Mouse (Mus musculus) urinary bladder, postnatal 14 days (tissue): ENCODE data around the gene Ndufs2.

Experiments used
- DNase-seq: peaks from one replicate; pipeline ENCODE4 v3.0.0; 2021; ENCODE audit warnings: low spot score

Gene Ndufs2

DNA sequence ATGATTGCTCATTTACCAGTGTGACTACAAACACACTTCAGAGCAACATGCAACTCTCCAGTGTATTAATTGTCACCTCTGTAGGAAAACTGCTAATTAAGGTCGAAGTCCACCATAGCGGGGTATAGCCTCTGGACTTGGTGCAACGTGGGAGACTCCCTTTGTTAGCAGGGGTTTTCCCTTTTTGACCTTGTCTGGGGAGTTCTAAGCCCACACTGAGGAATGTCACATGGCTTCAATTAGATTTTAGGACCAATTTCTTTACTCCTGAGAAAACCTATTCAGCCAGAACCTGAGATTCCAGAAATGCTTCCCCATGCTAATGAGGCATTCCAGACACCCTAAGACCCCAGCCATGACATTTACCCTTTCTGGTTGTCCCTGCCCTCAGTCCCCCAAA, 21.0 kb downstream of the Ndufs2 start:
- DNase-seq: no peak

GRCm38 (mm10) chr1:171229750-171230149, 21.4 kb downstream of the Ndufs2 start:
- DNase-seq: no peak

DNA sequence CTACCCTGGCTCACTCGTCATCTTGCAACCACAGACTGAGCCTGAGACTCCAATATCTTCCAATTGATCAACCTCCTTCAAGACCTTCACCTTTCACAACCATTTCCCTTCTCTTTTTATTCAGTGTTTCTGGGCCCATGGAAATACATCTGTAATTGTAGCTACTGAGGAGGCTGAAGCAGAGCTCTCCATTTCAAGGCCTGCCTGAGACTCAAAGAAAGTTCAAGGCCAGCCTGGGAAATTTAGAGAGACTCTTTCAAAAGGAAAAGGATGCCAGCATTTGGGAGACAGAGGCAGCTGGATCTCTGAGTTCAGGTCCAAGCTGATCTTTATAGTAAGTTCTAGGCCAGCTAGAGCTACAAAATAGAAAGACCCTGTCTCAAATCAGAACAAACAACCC, 23.3 kb downstream of the Ndufs2 start:
- DNase-seq: no peak

GRCm38 (mm10) chr1:171226780-171227179, 24.4 kb downstream of the Ndufs2 start:
- no peak for DNase-seq

GRCm38 (mm10) chr1:171224857-171225256, 26.3 kb downstream of the Ndufs2 start, which contains the start of gene Apoa2:
Gene Apoa2 (plus strand): TSS chr1:171225054.
- DNase-seq: no peak

DNA sequence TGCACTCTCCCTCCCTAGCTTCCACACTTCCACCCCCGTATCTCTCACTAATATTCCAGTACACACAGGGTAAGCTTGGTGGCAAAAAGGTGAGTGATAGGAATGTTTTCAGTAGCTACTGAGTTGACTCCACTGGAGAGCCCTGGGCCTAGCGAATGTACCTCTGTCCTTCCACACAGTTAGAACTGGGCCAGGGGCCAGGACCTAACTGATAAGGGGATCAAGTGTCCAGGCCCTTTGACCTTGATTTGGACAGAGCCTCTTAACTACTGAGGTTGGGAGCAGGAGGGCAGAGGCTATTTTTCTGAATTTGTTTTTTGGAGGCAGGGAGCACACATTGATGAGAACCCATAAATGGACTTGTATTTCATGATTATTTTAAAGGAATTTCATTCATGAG, 27.4 kb downstream of the Ndufs2 start:
- no peak for DNase-seq

GRCm38 (mm10) chr1:171223168-171223567, 28.0 kb downstream of the Ndufs2 start:
- DNase-seq: no peak

DNA sequence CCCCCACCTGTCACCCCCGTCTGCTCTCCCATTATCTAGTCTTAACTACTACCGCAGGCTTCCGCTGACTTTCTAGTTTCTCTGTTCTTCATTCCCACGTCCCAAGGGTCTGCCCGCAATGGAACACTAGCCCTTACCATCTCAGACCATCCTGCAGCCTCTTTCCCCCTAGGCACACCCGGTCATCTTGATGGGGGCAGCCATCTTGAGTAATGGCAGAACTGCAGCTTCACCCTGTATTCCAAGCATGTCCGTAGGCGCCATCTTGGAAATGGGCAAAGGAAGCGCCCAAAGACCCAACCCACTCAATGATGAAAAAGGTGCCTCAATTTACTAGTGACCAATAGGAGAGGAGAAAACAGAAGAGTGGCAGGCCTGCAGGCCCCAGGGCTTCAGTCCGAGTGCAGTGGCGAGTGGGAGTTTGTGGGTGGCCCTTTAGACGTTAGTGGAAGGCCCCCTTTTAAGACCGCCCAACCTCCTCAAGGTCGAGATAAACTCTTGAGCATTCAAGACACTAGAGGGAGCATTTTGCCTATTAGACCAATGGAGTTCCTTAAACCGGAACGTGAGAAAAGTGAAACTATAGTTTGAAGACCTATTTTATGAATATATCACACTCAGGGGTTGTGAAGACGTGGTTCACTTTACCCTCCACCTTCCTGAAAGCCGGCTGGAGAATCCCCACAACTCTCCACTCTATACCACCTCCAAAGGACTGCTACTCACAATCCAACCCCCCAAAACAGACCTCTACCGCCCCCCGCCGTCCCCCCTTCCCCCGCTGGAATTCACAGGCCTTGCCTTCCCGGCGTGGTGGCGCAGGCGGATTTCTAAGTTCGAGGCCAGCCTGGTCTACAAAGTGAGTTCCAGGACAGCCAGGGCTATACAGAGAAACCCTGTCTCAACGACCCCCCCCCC, 28.7 kb downstream of the Ndufs2 start, which contains the start of gene Tomm40l:
Gene Tomm40l, minus strand, starts transcription at position 277 of the 918 bp plus-strand sequence.
- peak; percentile 92 for DNase-seq

GRCm38 (mm10) chr1:171221281-171222193, 29.7 kb downstream of the Ndufs2 start:
- peak; percentile 25 for DNase-seq

DNA sequence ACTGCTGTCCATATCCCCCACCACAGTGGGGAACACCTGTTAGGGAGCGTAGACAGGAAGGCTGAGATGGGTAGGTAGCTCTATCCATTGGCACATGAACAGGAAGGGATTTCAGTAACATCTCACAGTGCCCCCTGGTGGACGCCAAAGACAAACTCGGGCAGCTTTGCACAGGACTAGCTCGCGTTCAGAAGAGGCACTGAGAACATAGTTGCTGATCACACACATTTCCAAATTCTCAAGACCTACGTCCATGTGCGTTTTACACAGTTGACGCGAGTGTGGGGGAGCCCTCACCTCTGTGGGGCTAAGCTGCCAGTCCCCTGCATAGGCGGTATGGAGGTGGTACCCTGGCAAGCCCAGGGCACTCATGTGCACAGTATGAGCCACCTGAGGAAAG, 30.3 kb downstream of the Ndufs2 start:
- DNase-seq: peak; percentile 86

DNA sequence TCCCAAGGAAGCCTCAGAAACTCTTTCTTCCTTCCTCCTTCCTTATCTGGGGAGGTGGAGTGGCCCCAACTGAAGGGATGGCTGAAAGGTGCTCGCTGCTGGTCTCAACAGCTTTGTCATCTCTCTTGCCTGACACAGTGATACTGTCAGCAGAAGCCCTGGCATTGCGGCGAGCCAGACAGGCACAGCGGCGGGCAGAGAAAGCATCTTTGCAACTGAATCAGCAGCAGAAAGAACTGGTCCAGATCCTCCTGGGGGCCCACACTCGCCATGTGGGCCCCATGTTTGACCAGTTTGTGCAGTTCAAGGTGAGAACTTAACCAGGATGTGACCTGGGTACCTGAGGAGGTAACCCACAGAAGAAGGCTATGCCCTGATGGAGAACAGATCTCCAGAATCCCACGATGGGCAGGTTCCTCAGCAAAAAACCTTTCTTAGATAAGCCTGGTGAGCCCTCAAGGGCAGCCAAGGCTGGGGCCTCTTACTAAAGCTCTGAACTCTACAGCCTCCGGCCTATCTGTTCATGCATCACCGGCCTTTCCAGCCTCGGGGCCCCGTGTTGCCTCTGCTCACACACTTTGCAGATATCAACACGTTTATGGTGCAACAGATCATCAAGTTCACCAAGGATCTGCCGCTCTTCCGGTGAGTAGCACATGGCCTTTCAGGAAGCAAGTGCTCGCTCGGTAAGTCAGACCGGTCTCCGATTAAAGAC, 34.8 kb downstream of the Ndufs2 start:
- DNase-seq: no peak

- DNase-seq: no peak
These were observed 37.2 kb downstream of the Ndufs2 start, which contains the start of gene Nr1i3 for GRCm38 (mm10) chr1:171213801-171214496. Gene Nr1i3 (plus strand): TSS chr1:171213970.

DNA sequence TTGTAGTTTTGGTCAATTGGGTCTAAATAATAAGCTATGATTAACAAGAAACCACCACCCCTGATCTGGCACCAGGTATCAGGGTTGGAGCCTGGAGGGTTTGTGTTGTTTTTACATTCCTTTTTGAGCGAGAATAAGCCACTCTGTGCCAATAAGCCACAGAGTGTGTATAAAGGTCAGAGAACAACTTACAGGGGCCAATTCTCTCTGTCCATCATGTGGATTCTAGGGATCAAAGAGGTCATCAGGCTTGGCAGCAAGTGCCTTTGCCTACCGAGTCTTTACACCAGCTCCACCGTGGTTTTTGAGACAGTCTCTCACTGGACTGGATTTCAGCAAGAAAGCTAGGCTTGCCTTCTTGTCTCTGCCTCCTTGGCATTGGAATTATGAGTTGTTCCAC, 38.3 kb downstream of the Ndufs2 start:
- DNase-seq: no peak

DNA sequence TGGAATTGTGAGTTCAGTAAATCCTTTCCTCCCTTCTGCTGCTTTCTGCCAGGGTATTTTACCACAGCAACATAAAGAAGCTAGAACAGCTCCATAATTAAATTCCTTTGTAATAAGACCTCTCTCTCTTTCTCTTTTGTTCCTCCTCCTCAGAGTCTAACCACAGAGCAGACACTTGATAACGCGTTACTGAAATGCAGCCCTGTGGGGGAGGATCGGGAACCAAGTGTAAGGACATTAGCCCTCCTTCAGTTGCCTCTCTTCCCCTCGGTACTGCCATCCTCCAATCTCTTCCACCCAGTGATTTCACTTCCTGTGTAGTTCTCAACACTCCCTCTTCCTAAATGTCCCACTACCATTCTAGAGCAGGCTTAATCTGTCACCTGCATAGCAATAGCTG, 41.8 kb downstream of the Ndufs2 start:
- no peak for DNase-seq

DNA sequence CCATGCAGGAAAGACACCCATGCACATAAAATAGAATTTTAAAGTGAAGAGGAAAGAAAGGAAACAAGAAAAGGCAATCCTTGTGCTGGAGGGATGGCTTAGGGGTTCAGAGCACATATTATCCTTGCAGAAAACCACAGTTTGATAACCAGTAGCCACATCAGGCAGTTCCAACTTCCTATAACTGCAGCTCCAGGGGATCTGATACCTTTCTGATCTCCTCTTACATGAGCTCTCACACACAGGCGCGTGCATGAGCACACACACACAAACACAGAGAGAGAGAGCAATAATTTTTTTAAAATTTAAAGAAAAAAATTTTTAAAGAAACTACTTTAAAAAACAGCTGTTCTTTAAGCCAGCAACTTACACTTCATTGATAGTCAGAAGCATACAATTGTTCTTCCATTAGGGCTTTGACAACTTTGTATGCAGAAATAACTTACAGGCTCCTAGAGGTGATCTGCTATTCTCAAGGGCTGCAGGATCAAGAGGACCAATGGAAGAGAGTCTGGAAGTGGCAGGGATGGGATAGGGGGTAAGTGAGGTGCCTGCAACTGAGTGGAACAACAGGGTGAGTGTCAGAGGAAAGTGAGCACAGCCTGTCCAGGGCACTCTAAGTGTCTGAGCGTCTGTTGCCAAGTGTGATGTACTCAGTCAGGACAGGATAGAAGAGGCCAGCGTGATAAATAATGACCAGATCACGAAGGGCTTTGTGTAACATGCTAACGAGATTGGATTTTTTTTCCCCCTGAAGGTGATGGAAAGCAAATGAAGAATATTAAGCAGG, 45.3 kb downstream of the Ndufs2 start:
- no peak for DNase-seq

GRCm38 (mm10) chr1:171204249-171204644, 46.9 kb downstream of the Ndufs2 start:
- DNase-seq: no peak

GRCm38 (mm10) chr1:171203471-171204248, 47.5 kb downstream of the Ndufs2 start:
- DNase-seq: no peak

DNA sequence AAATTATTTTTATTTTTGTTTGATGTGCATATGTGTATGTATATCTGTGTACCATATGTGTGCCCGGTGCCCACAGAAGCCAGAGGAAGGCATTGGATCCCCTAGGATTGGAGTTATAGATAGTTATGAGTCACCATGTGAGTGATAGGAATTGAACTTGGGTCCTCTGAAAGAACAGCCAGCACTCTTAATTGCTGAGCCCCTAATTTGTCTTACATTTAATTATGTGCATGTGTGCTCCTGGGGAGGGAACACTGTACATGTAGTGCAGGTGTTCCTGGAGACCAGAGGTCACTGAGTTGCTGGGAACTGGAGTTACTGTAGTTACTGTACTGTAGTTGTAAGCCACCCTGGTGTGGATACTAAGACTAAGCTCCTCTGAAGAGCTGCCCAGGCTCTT, 50.4 kb downstream of the Ndufs2 start:
- no peak for DNase-seq

GRCm38 (mm10) chr1:171199532-171199931, 51.7 kb downstream of the Ndufs2 start:
- DNase-seq: no peak
